Mouse (Mus musculus): ENCODE measurements around the gene Khk. TPM values are rescaled to one million over a fixed set of nuclear protein-coding genes. Genes with fewer than 3 reads are reported as not detected.
A peak's percentile ranks its signal among the peaks of the same experiment; 100 is the strongest.
"Not testable (repeated sequence)": the region's sequence is repeated elsewhere in the genome, so short reads cannot be mapped to it uniquely, and the experiment has no call there.

Gene Khk
- polyA plus RNA-seq (2015; fragmentation: Nextera tagmentation; extraction: Ambion mirVana) = 8.0 and 10.4 TPM in 2 replicates

- Histone ChIP-seq H3K36me3 (replicated peaks) (no peaks in the 10 kb centered on the region), H3K27me3 (replicated peaks) (no peaks in the 10 kb centered on the region), H3K4me3 (peak within 1 kb of the TSS; percentile 58), H3K9me3 (no peaks in the 10 kb centered on the region), H3K4me1 (peaks cover 22% of the 10 kb centered on the region), H3K9ac (peak within 1 kb of the TSS; percentile 55), H3K27ac (peak within 1 kb of the TSS; percentile 79), H3K4me2 (peak within 1 kb of the TSS; percentile 90)
- ATAC-seq (replicated peaks) = peak; percentile 87
- WGBS = 1% methylated on average over 38 of the region's 40 CpGs
These were observed at the start of gene Khk for GRCm38 (mm10) chr5:30921256-30922033. Khk (plus strand) TSS chr5:30921431.

- 92% methylated on average over 9 of the region's 9 CpGs for WGBS
- Histone ChIP-seq H3K9me3 (no peaks in the 10 kb centered on the region), H3K9ac (no peak overlapping the region), H3K27ac (no peak overlapping the region), H3K4me2 (no peak overlapping the region), H3K36me3 (replicated peaks) (peaks cover 56% of the 10 kb centered on the region), H3K4me1 (peaks cover 17% of the 10 kb centered on the region), H3K4me3 (no peak overlapping the region), H3K27me3 (replicated peaks) (no peaks in the 10 kb centered on the region)
- ATAC-seq (replicated peaks) = no peak
These were observed 48.7 kb upstream of the Khk start for GRCm38 (mm10) chr5:30872574-30872973.

GRCm38 (mm10) chr5:30874365-30874764, 46.9 kb upstream of the Khk start:
- no peaks in the 10 kb centered on the region for H3K27me3 ChIP-seq (replicated peaks)

GRCm38 (mm10) chr5:30878616-30879015, 42.6 kb upstream of the Khk start:
- Histone ChIP-seq H3K27ac (no peak overlapping the region), H3K9ac (no peak overlapping the region), H3K4me3 (no peak overlapping the region), H3K36me3 (replicated peaks) (peaks cover 42% of the 10 kb centered on the region), H3K27me3 (replicated peaks) (no peaks in the 10 kb centered on the region), H3K4me1 (no peaks in the 10 kb centered on the region), H3K4me2 (no peak overlapping the region), H3K9me3 (no peaks in the 10 kb centered on the region)
- 71% methylated on average over 6 of the region's 6 CpGs for WGBS
- no peak for ATAC-seq (replicated peaks)

More at GRCm38 (mm10) chr5:30874365-30874764, 46.9 kb upstream of the Khk start:
- WGBS = 93% methylated on average over 7 of the region's 7 CpGs
- ATAC-seq (replicated peaks) = no peak
- no peak overlapping the region for H3K27ac ChIP-seq
- no peak overlapping the region for H3K4me3 ChIP-seq
- H3K4me2 ChIP-seq = no peak overlapping the region
- peaks cover 13% of the 10 kb centered on the region for H3K4me1 ChIP-seq
- H3K9me3 ChIP-seq = no peaks in the 10 kb centered on the region
- H3K36me3 ChIP-seq (replicated peaks) = peaks cover 61% of the 10 kb centered on the region
- no peak overlapping the region for H3K9ac ChIP-seq

- no peak overlapping the region for H3K4me2 ChIP-seq
- no peaks in the 10 kb centered on the region for H3K4me1 ChIP-seq
- no peak overlapping the region for H3K4me3 ChIP-seq
- no peak overlapping the region for H3K27ac ChIP-seq
- H3K9ac ChIP-seq = no peak overlapping the region
- H3K9me3 ChIP-seq = no peaks in the 10 kb centered on the region
- 85% methylated on average over 5 of the region's 5 CpGs for WGBS
- peaks cover 34% of the 10 kb centered on the region for H3K36me3 ChIP-seq (replicated peaks)
- ATAC-seq (replicated peaks) = no peak
- H3K27me3 ChIP-seq (replicated peaks) = no peaks in the 10 kb centered on the region
These were observed 41.8 kb upstream of the Khk start for GRCm38 (mm10) chr5:30879347-30879943.

GRCm38 (mm10) chr5:30881839-30882238, 39.4 kb upstream of the Khk start:
- ATAC-seq (replicated peaks); H3K9me3 ChIP-seq; H3K27ac ChIP-seq; H3K4me3 ChIP-seq; H3K27me3 ChIP-seq (replicated peaks); H3K4me2 ChIP-seq; H3K4me1 ChIP-seq; H3K9ac ChIP-seq: not testable (repeated sequence)
- peaks cover 11% of the 10 kb centered on the region; the same call in 1 of the 2 replicates for H3K36me3 ChIP-seq (replicated peaks)
- WGBS = 82% methylated on average over 4 of the region's 4 CpGs

- H3K9ac ChIP-seq = no peak overlapping the region
- no peak for ATAC-seq (replicated peaks)
- no peaks in the 10 kb centered on the region for H3K9me3 ChIP-seq
- no peak overlapping the region for H3K4me3 ChIP-seq
- H3K36me3 ChIP-seq (replicated peaks) = peaks cover 5% of the 10 kb centered on the region; the same call in 1 of the 2 replicates
- WGBS = 49% methylated on average over 4 of the region's 4 CpGs
- H3K4me1 ChIP-seq = peaks cover 21% of the 10 kb centered on the region
- H3K27me3 ChIP-seq (replicated peaks) = no peaks in the 10 kb centered on the region
- H3K4me2 ChIP-seq = peak overlapping the region; percentile 59; the same call in 1 of the 2 replicates
- no peak overlapping the region for H3K27ac ChIP-seq
These were observed 35.0 kb upstream of the Khk start for GRCm38 (mm10) chr5:30886209-30886608.

- no peaks in the 10 kb centered on the region for H3K27me3 ChIP-seq (replicated peaks)
- H3K4me2 ChIP-seq = peak overlapping the region; percentile 59
- peaks cover 10% of the 10 kb centered on the region for H3K36me3 ChIP-seq (replicated peaks)
- 27% methylated on average over 5 of the region's 5 CpGs for WGBS
- no peak for ATAC-seq (replicated peaks)
- H3K27ac ChIP-seq = peak overlapping the region; percentile 99
- peak overlapping the region; percentile 78 for H3K4me3 ChIP-seq
- no peaks in the 10 kb centered on the region for H3K9me3 ChIP-seq
- H3K9ac ChIP-seq = peak overlapping the region; percentile 86; the same call in 1 of the 2 replicates
- peaks cover 21% of the 10 kb centered on the region for H3K4me1 ChIP-seq
These were observed 34.5 kb upstream of the Khk start for GRCm38 (mm10) chr5:30886731-30887130.

- Histone ChIP-seq H3K27me3 (replicated peaks) (no peaks in the 10 kb centered on the region), H3K27ac (peak overlapping the region; percentile 99), H3K36me3 (replicated peaks) (peaks cover 16% of the 10 kb centered on the region), H3K9me3 (no peaks in the 10 kb centered on the region), H3K4me1 (peaks cover 21% of the 10 kb centered on the region), H3K4me2 (peak overlapping the region; percentile 59), H3K9ac (peak overlapping the region; percentile 86), H3K4me3 (peak overlapping the region; percentile 78)
- 0% methylated on average over 19 of the region's 19 CpGs for WGBS
- ATAC-seq (replicated peaks) = peak; percentile 65
These were observed 33.9 kb upstream of the Khk start for GRCm38 (mm10) chr5:30887331-30887761.

GRCm38 (mm10) chr5:30887858-30888336, 33.3 kb upstream of the Khk start:
- H3K27ac ChIP-seq = peak overlapping the region; percentile 99
- WGBS = under 1% methylated on average over 28 of the region's 28 CpGs
- no peaks in the 10 kb centered on the region for H3K27me3 ChIP-seq (replicated peaks)
- peaks cover 21% of the 10 kb centered on the region for H3K36me3 ChIP-seq (replicated peaks)
- H3K9me3 ChIP-seq = no peaks in the 10 kb centered on the region
- peak overlapping the region; percentile 78 for H3K4me3 ChIP-seq
- H3K4me2 ChIP-seq = peak overlapping the region; percentile 59
- ATAC-seq (replicated peaks) = peak; percentile 91
- H3K4me1 ChIP-seq = peaks cover 21% of the 10 kb centered on the region
- peak overlapping the region; percentile 86 for H3K9ac ChIP-seq

- peak; percentile 94 for ATAC-seq (replicated peaks)
- peaks cover 21% of the 10 kb centered on the region for H3K4me1 ChIP-seq
- peak within 1 kb of the TSS; percentile 59 for H3K4me2 ChIP-seq
- H3K36me3 ChIP-seq (replicated peaks) = peaks cover 27% of the 10 kb centered on the region
- H3K27ac ChIP-seq = peak within 1 kb of the TSS; percentile 99
- H3K9ac ChIP-seq = peak within 1 kb of the TSS; percentile 86
- no peaks in the 10 kb centered on the region for H3K9me3 ChIP-seq
- H3K4me3 ChIP-seq = peak within 1 kb of the TSS; percentile 78
- H3K27me3 ChIP-seq (replicated peaks) = no peaks in the 10 kb centered on the region
- WGBS = under 1% methylated on average over 42 of the region's 42 CpGs
These were observed 32.7 kb upstream of the Khk start, which contains the start of gene Agbl5 for GRCm38 (mm10) chr5:30888337-30889087. Agbl5 (plus strand) TSS chr5:30888694.
